Comparison of ENCODE assay signal across 9 mouse cellular contexts in genomic region chr2:26482824-26483223, GRCm38 (mm10). TPM values are rescaled to one million over a fixed set of nuclear protein-coding genes. Genes with fewer than 3 reads are reported as not detected.
DNase-seq lines count a peak whose midpoint lies in the region; ATAC-seq and TF ChIP-seq lines count a peak whose summit lies in the region.
"Had no signal": no experiment of that assay in that cellular context is flagged by ENCODE, and none has a peak within 500 bp of the region (broad histone marks: within the 10 kb centered on the region; RNA-seq: fewer than 3 reads in every experiment).

No protein-coding gene starts in this region.

- peak overlapping the region; percentile 66 for H3K27ac ChIP-seq in heart, embryonic 15.5 days
- peak overlapping the region; percentile 98 for H3K27ac ChIP-seq in bone marrow macrophage, adult 2 months (ENCODE audit: insufficient read depth, low read depth, low read length)
- peak overlapping the region; percentile 35 for H3K27ac ChIP-seq in hindbrain, embryonic 15.5 days (replicated peaks)
- peak overlapping the region; percentile 40; the same call in 1 of the 2 replicates for H3K27ac ChIP-seq in midbrain, embryonic 13.5 days

- H3K9ac ChIP-seq in heart, embryonic 15.5 days, result no peak overlapping the region
- H3K9ac ChIP-seq in hindbrain, embryonic 15.5 days, result no peak overlapping the region
- H3K9ac ChIP-seq in midbrain, embryonic 13.5 days (replicated peaks), result 0 out of 2 replicates have a peak overlapping the region, but pooled peaks have one; percentile 21

- ATAC-seq in heart, embryonic 15.5 days (replicated peaks; ENCODE audit: insufficient number of reproducible peaks, insufficient read depth, low FRiP score, low read depth), result no peak
- ATAC-seq in hindbrain, embryonic 15.5 days (ENCODE audit: low FRiP score, low read depth), result no peak
- no peak for ATAC-seq in midbrain, embryonic 13.5 days

- TF ChIP-seq CTCF in bone marrow macrophage, adult 2 months (IDR thresholded peaks at IDR 0.05; ENCODE audit: low read depth, low read length), result no peak

- H3K27me3 ChIP-seq in heart, embryonic 15.5 days, result no peaks in the 10 kb centered on the region
- no peaks in the 10 kb centered on the region for H3K27me3 ChIP-seq in hindbrain, embryonic 15.5 days
- H3K27me3 ChIP-seq in midbrain, embryonic 13.5 days, result no peaks in the 10 kb centered on the region

- peaks cover 46% of the 10 kb centered on the region for H3K4me1 ChIP-seq in heart, embryonic 15.5 days (replicated peaks)
- H3K4me1 ChIP-seq in bone marrow macrophage, adult 2 months (ENCODE audit: control insufficient read depth, insufficient read depth, low read length), result peaks cover 58% of the 10 kb centered on the region
- peaks cover 80% of the 10 kb centered on the region for H3K4me1 ChIP-seq in hindbrain, embryonic 15.5 days (replicated peaks)
- H3K4me1 ChIP-seq in midbrain, embryonic 13.5 days (replicated peaks), result peaks cover 88% of the 10 kb centered on the region

- H3K4me3 ChIP-seq in heart, embryonic 15.5 days, result no peak overlapping the region
- H3K4me3 ChIP-seq in bone marrow macrophage, adult 2 months (ENCODE audit: insufficient read depth, low read length), result peak overlapping the region; percentile 14; the same call in 1 of the 2 replicates
- H3K4me3 ChIP-seq in hindbrain, embryonic 15.5 days, result no peak overlapping the region
- no peak overlapping the region for H3K4me3 ChIP-seq in midbrain, embryonic 13.5 days (replicated peaks)

- intact Hi-C loops in heart, postnatal 25 days (cut with DNase I), result no loop called here

- 86% methylated on average over 3 of the region's 3 CpGs for WGBS in heart, embryonic 15.5 days
- WGBS in hindbrain, embryonic 15.5 days, result 90% methylated on average over 3 of the region's 3 CpGs
- whole genome bisulfite sequencing in midbrain, embryonic 13.5 days, result 90% methylated on average over 3 of the region's 3 CpGs

- DNase-seq in heart, postnatal 25 days (ENCODE audit: low spot score), result no peak
- DNase-seq in urinary bladder, postnatal 36 days (ENCODE audit: low spot score in 2 of 2), result no peak
- no peak for DNase-seq in thymus, postnatal 10 days (ENCODE audit: low spot score in 2 of 2)
- no peak for DNase-seq in adrenal gland, adult 18-20 months (ENCODE audit: low spot score in 2 of 2)
- DNase-seq: adrenal gland, postnatal 36 days had no signal

- TF ChIP-seq POLR2A in bone marrow macrophage, adult 2 months (IDR thresholded peaks at IDR 0.05; ENCODE audit: borderline replicate concordance, low read depth, low read length), result no peak

- H3K4me2 ChIP-seq in heart, embryonic 15.5 days, result no peak overlapping the region
- no peak overlapping the region for H3K4me2 ChIP-seq in hindbrain, embryonic 15.5 days
- no peak overlapping the region for H3K4me2 ChIP-seq in midbrain, embryonic 13.5 days (replicated peaks)

- peaks cover 36% of the 10 kb centered on the region for H3K36me3 ChIP-seq in heart, embryonic 15.5 days
- H3K36me3 ChIP-seq in hindbrain, embryonic 15.5 days, result no peaks in the 10 kb centered on the region
- H3K36me3 ChIP-seq in midbrain, embryonic 13.5 days, result peaks cover 49% of the 10 kb centered on the region

- no peaks in the 10 kb centered on the region for H3K9me3 ChIP-seq in heart, embryonic 15.5 days (replicated peaks)
- H3K9me3 ChIP-seq in hindbrain, embryonic 15.5 days, result no peaks in the 10 kb centered on the region
- H3K9me3 ChIP-seq in midbrain, embryonic 13.5 days, result no peaks in the 10 kb centered on the region

RNA-seq across cellular contexts. Expression of gene Notch1, which starts 33.6 kb away (rescaled TPM):
- polyA plus RNA-seq in heart, embryonic 15.5 days (2015; fragmentation: Nextera tagmentation; extraction: Ambion mirVana), result 10.8 and 24.2 TPM in 2 replicates
- 10 to 100 TPM; 27.5 to 32.3 TPM for total RNA-seq in heart, postnatal 25 days (2021)
- 27.6 and 36.4 TPM in 2 replicates for polyA plus RNA-seq in bone marrow macrophage, adult 2 months (2012; ENCODE audit: insufficient read depth, insufficient read length, missing spikeins)
- 16.3 and 18.2 TPM in 2 replicates for polyA plus RNA-seq in hindbrain, embryonic 15.5 days (2015; fragmentation: Nextera tagmentation; extraction: Ambion mirVana)
- polyA plus RNA-seq in midbrain, embryonic 13.5 days (2015; fragmentation: Nextera tagmentation; extraction: Ambion mirVana), result 21.4 and 27.9 TPM in 2 replicates
- 10 to 100 TPM; 21.5 to 22.0 TPM for total RNA-seq in adrenal gland, adult 18-20 months (2021)

RNA-seq across cellular contexts. Expression of gene Sec16a, which starts 37.8 kb away (rescaled TPM):
- polyA plus RNA-seq in heart, embryonic 15.5 days (2015; fragmentation: Nextera tagmentation; extraction: Ambion mirVana), result 10.5 and 14.5 TPM in 2 replicates
- 10 to 100 TPM; 34.9 to 38.8 TPM for total RNA-seq in heart, postnatal 25 days (2021)
- 26.4 and 41.7 TPM in 2 replicates for polyA plus RNA-seq in bone marrow macrophage, adult 2 months (2012; ENCODE audit: insufficient read depth, insufficient read length, missing spikeins)
- 17.5 and 21.6 TPM in 2 replicates for polyA plus RNA-seq in hindbrain, embryonic 15.5 days (2015; fragmentation: Nextera tagmentation; extraction: Ambion mirVana)
- polyA plus RNA-seq in midbrain, embryonic 13.5 days (2015; fragmentation: Nextera tagmentation; extraction: Ambion mirVana), result 21.3 and 22.8 TPM in 2 replicates
- total RNA-seq in adrenal gland, adult 18-20 months (2021), result 10 to 100 TPM; 52.2 to 69.1 TPM

Comparison
In these comparisons a context has a peak if more than half of its experiments do, and no peak if none do; other contexts are left out.
1. H3K27ac ChIP-seq: peak in every context shown above with its lines; median percentile 98 in bone marrow macrophage, adult 2 months; 66 in heart, embryonic 15.5 days; 40 in midbrain, embryonic 13.5 days; 35 in hindbrain, embryonic 15.5 days.